Mouse (Mus musculus) neural tube, embryonic 11.5 days (tissue): ENCODE data around the gene Mmrn1. TPM values are rescaled to one million over a fixed set of nuclear protein-coding genes. Genes with fewer than 3 reads are reported as not detected.
A peak's percentile ranks its signal among the peaks of the same experiment; 100 is the strongest.

Source experiments
- ATAC-seq: fragments of 200-750 bp; cut with Nextera tagmentation; 2 replicates; pipeline ENCODE4 v1.8.0; 2017; ENCODE audit warnings: moderate number of reproducible peaks, mild to moderate bottlenecking, moderate TSS enrichment, moderate library complexity; ENCODE audit not compliant: insufficient read depth, low FRiP score, low TSS enrichment
- DNase-seq: peaks from one replicate; pipeline ENCODE4 v3.0.0-alpha.2; 2015; ENCODE audit warnings: low spot score
- H3K27ac ChIP-seq: fragments of 300-500 bp; sonication (generic); 2 replicates; pipeline ENCODE4 v1.5.1; 2014; ENCODE audit warnings: low read depth, mild to moderate bottlenecking, low read length
- H3K27me3 ChIP-seq: fragments of 300-500 bp; sonication (generic); 2 replicates; pipeline ENCODE4 v1.6.1; 2014; ENCODE audit warnings: mild to moderate bottlenecking, low read length, mixed read lengths; ENCODE audit not compliant: control insufficient read depth, insufficient read depth
- H3K36me3 ChIP-seq: fragments of 300-500 bp; sonication (generic); 2 replicates; pipeline ENCODE4 v1.6.1; 2014; ENCODE audit warnings: mild to moderate bottlenecking, low read length, moderate library complexity, mixed read lengths; ENCODE audit not compliant: control insufficient read depth, insufficient read depth
- H3K4me1 ChIP-seq: fragments of 300-500 bp; sonication (generic); 2 replicates; pipeline ENCODE4 v1.6.1; 2014; ENCODE audit warnings: low read length, mixed read lengths; ENCODE audit not compliant: control insufficient read depth, insufficient read depth
- H3K4me2 ChIP-seq: fragments of 300-500 bp; sonication (generic); 2 replicates; pipeline ENCODE4 v1.6.1; 2014; ENCODE audit warnings: low read depth, mild to moderate bottlenecking, moderate library complexity
- H3K4me3 ChIP-seq: fragments of 300-500 bp; sonication (generic); 2 replicates; pipeline ENCODE4 v1.5.1; 2014; ENCODE audit warnings: low read depth, low read length
- H3K9ac ChIP-seq: fragments of 300-500 bp; sonication (generic); 2 replicates; pipeline ENCODE4 v1.6.1; 2014; ENCODE audit warnings: mild to moderate bottlenecking, low read length
- H3K9me3 ChIP-seq: fragments of 300-500 bp; sonication (generic); 2 replicates; pipeline ENCODE4 v1.6.1; 2016; ENCODE audit warnings: low read length; ENCODE audit not compliant: control insufficient read depth
- whole genome bisulfite sequencing: fragments of 180-500 bp; shearing (Covaris S2); extraction: QIAGEN DNeasy Blood & Tissue Kit; methylation state at CpG from one replicate; pipeline ENCODE4 v1.1.7; 2014; 5-methylcytosine and 5-hydroxymethylcytosine counted together
- polyA plus RNA-seq: library from polyadenylated mRNA; unstranded; fragments of >200 nt; fragmentation: Nextera tagmentation; extraction: Ambion mirVana; gene quantifications from 2 replicates; pipeline ENCODE4 v1.2.1, GENCODE M21; 2014

The Mmrn1 gene
- polyA plus RNA-seq, 1 experiment from 2014 or later, result 7.8 TPM

DNA sequence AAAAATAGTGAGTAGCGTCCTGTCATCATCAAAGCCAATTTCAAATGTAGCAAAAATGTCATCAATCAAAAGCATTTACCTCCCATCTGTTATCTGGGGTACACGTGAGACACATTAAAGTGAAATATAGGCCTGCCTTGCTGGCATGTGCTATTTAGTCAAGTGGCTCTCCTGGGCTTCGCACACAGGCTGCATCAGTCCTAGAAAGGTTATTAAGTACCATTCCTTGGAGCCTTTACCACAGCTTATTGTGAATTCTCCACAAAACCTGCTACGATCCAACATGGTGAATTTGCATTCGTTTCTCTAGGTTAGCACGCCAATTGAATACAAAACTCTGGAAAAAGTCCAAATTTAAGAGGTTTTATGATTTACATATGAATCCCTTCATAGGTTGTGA lies 70.8 kb downstream of the Mmrn1 start:
- Histone ChIP-seq H3K27ac (no peak overlapping the region), H3K9me3 (no peaks in the 10 kb centered on the region), H3K27me3 (no peaks in the 10 kb centered on the region), H3K4me3 (no peak overlapping the region), H3K4me2 (no peak overlapping the region), H3K36me3 (no peaks in the 10 kb centered on the region), H3K4me1 (no peaks in the 10 kb centered on the region), H3K9ac (no peak overlapping the region)
- DNase-seq, result peak; percentile 31
- 56% methylated on average over 6 of the region's 6 CpGs for WGBS
- peak; percentile 71; the same call in 1 of the 2 replicates for ATAC-seq

DNA sequence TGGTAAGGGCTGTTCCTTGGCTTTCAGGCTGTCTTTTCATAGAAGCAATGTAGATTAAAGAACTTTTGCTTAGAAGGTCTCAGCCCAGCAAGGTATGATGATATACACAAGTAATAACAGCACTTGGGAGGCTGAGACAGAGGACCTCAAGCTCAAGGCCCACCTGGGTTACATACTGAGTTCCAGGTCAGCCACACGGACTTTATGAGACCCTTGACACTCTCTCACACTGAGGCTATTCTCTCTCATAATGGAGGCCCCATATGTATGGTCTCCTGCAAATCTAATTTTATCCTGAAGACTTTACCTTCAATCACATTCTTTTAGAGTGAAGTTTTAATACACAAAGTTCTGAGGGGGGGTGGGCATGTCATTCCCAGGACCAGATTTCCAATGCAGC lies 71.6 kb downstream of the Mmrn1 start:
- Histone ChIP-seq H3K27me3 (no peaks in the 10 kb centered on the region), H3K36me3 (no peaks in the 10 kb centered on the region), H3K9ac (no peak overlapping the region), H3K4me2 (no peak overlapping the region), H3K4me3 (no peak overlapping the region), H3K4me1 (no peaks in the 10 kb centered on the region), H3K9me3 (no peaks in the 10 kb centered on the region), H3K27ac (no peak overlapping the region)
- no peak for ATAC-seq
- 44% methylated on average over 1 of the region's 1 CpGs for whole genome bisulfite sequencing
- no peak for DNase-seq

DNA sequence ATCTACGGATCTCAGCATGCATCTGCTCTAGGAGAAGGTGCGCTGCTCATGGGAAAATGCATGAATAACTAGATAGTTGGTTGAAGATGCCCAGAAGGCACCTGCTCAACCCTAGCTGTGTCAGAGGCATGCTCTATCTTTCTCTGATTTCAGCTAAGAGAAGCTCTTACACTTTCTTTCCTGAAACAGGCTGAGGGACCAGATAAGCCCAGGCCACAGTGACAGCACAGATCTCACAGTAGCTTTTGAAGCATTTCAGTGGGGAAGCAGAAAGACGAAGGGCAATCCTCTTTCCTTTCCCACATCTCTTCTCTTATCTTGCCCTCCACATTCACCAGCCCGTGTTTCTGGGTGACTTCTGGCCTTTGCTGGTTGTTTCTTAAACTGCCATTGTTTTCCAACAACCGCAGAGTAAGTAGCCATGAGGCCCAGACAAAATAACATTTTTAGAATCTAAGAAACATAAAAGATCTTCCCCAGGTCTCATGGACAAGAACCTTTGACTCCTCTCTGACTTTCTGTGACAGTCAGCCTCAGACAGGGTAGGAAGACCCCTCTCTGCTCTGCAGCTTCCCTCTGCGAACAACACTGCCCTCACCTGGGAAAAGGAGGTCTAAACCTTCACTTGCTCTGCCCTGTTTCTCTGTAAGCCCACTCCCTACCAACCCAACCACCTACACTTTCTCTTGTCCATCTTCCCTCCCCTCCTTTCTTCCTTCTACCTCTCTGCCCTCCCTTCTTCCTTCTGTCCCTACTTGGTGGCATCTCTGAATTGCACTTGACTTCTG lies 76.4 kb downstream of the Mmrn1 start:
- H3K4me2 ChIP-seq, result no peak overlapping the region
- no peak overlapping the region for H3K4me3 ChIP-seq
- no peaks in the 10 kb centered on the region for H3K27me3 ChIP-seq
- no peak for DNase-seq
- no peaks in the 10 kb centered on the region for H3K4me1 ChIP-seq
- no peaks in the 10 kb centered on the region for H3K9me3 ChIP-seq
- no peak overlapping the region for H3K9ac ChIP-seq
- WGBS, result 82% methylated on average over 6 of the region's 6 CpGs
- no peak overlapping the region for H3K27ac ChIP-seq
- no peaks in the 10 kb centered on the region for H3K36me3 ChIP-seq
- ATAC-seq, result no peak

DNA sequence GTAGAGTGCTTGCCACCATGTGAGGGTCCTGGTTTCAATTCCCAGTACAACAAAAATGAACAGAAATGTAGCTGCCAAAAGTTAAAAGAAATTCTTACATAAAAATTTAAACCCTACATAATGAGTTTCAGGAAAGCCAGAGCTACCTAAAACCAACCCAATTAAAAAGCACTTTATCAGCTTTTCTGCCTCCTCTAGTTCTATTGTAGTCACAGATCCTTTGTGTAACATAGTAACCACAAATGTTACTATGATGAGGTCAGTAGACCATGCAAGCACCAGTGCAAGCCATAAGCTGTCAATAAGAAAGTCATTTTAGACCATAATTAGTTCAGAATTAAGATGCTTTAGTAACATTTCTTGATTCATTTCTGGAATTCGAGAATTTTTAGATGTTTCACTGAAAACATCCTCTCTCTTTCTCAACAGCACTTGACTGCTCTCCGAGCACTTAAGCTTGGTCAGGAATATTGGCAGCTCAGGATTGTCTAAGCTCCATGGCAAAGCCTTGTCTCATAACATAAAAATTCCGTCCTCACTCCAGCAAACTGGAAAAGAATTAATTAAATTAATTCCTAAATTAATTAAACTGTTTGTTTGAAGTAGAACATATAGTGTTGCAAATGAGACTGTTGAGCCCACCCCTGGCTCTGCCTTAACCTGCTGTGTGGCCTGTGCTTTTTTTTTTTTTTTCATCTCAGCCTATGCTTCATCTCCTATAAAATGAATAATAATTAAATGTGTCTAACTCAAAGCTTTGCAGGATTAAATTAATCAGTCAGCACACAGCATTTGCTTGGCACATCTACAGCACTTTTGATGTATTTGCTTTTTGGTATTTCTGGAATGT lies 79.4 kb downstream of the Mmrn1 start:
- Histone ChIP-seq H3K9me3 (no peaks in the 10 kb centered on the region), H3K36me3 (no peaks in the 10 kb centered on the region), H3K27ac (no peak overlapping the region), H3K4me3 (no peak overlapping the region), H3K27me3 (no peaks in the 10 kb centered on the region), H3K4me2 (no peak overlapping the region), H3K9ac (no peak overlapping the region), H3K4me1 (no peaks in the 10 kb centered on the region)
- DNase-seq (no peak), ATAC-seq (no peak)
- 55% methylated on average over 3 of the region's 3 CpGs for WGBS

DNA sequence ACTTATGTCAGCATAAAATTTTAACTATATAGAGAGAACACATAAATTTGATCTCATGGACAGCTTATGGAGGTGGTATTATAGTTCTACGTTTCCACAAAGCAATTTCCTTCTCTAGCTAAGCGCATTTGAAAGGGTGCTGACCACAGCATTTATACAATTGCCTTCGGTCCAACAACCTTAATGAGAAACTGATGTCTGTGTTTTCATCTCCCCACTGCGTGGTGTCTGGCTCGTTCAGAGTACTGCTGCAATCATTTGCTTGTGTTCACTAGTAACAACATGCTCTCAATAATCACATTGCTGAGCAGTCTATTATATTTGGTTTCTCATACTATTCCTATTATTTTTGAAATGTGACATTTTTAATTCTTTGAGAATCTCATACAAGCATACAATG lies 89.0 kb downstream of the Mmrn1 start:
- no peak for ATAC-seq
- no peak overlapping the region for H3K4me2 ChIP-seq
- H3K36me3 ChIP-seq, result no peaks in the 10 kb centered on the region
- H3K27me3 ChIP-seq, result no peaks in the 10 kb centered on the region
- no peak overlapping the region; the same call in 1 of the 2 replicates for H3K27ac ChIP-seq
- H3K9me3 ChIP-seq, result no peaks in the 10 kb centered on the region
- WGBS, result 67% methylated on average over 5 of the region's 5 CpGs
- no peak overlapping the region for H3K9ac ChIP-seq
- H3K4me1 ChIP-seq, result no peaks in the 10 kb centered on the region
- DNase-seq, result no peak
- no peak overlapping the region for H3K4me3 ChIP-seq

DNA sequence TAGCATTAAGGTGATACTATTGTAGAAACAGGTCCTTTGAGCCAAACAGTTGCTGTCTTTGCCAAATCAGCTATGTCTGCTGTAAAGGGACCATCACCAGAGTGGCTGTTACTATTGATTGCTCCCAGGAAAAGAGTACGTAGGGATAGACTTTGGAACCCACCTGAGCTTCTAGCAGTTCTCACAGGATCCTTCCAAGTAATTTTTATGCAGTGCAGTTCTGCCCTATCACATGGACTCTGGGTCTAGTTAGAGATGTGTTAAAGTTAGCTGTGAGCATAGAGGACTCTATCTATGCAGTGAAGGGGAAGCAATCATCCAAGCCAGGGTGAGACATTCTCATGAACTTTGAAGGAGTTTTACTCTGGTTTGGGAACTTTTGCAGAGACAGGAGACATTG lies 94.9 kb downstream of the Mmrn1 start:
- Histone ChIP-seq H3K36me3 (no peaks in the 10 kb centered on the region), H3K4me2 (no peak overlapping the region), H3K4me3 (no peak overlapping the region), H3K4me1 (no peaks in the 10 kb centered on the region), H3K27ac (no peak overlapping the region), H3K9me3 (no peaks in the 10 kb centered on the region), H3K9ac (no peak overlapping the region), H3K27me3 (no peaks in the 10 kb centered on the region)
- DNase-seq (no peak), ATAC-seq (no peak)
- WGBS, result 82% methylated on average over 1 of the region's 1 CpGs

DNA sequence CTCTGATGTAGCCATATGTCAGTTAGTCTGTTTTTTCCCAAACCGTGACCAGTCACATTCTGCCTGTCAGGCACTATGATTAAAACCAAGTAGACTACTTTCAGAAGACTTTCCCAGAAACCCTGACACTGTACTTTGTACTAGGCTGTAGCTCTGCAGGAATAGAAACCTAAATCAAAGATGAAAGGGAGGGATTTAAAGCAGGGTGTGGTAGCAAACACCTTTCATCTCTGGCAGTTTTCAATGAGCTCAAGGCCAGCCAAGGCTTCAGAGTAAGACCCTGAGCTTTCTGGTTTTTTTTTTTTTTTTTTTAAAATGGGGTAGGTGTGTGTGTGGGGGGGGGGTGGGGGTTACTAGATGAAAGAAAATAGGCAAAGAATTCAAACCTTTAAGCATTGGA lies 96.2 kb downstream of the Mmrn1 start:
- Histone ChIP-seq H3K9ac (no peak overlapping the region), H3K27me3 (no peaks in the 10 kb centered on the region), H3K4me1 (no peaks in the 10 kb centered on the region), H3K4me3 (no peak overlapping the region), H3K27ac (no peak overlapping the region), H3K9me3 (no peaks in the 10 kb centered on the region), H3K36me3 (no peaks in the 10 kb centered on the region), H3K4me2 (no peak overlapping the region)
- no peak for ATAC-seq
- WGBS, result 62% methylated on average over 1 of the region's 1 CpGs
- DNase-seq, result no peak

DNA sequence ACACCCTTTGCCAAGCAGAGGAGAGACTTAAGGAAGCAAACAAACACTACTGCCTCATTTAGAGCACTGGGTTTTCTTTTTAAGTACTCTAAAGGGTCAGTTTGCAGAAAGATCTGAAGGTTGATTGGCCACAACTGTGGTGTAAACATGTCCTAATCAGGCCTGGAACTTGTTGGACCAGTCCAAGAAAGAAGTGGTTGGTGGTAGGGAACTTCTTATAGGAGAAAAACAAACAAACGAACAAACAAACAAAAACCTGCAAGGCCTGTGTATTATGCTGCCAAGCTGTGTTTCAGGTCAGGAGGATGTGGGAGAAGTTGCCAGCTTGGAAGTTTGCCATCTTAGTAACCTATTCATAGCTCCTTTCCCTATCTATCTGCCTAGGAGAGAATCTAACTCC lies 108.5 kb downstream of the Mmrn1 start:
- Histone ChIP-seq H3K4me3 (no peak overlapping the region), H3K9ac (no peak overlapping the region), H3K27me3 (0 out of 2 replicates have a peak, but pooled peaks cover 5% of the 10 kb centered on the region), H3K9me3 (no peaks in the 10 kb centered on the region), H3K36me3 (no peaks in the 10 kb centered on the region), H3K4me2 (no peak overlapping the region), H3K4me1 (no peaks in the 10 kb centered on the region), H3K27ac (no peak overlapping the region)
- ATAC-seq (no peak), DNase-seq (no peak)
- 77% methylated on average over 1 of the region's 1 CpGs for WGBS
